Mouse (Mus musculus) retina, postnatal 1 day (tissue): ENCODE data around the gene Morn3.
A peak's percentile ranks its signal among the peaks of the same experiment; 100 is the strongest.

ENCODE experiments used
- DNase-seq: peaks from one replicate; pipeline ENCODE4 v3.0.0-alpha.2; 2012

Gene Morn3

DNA sequence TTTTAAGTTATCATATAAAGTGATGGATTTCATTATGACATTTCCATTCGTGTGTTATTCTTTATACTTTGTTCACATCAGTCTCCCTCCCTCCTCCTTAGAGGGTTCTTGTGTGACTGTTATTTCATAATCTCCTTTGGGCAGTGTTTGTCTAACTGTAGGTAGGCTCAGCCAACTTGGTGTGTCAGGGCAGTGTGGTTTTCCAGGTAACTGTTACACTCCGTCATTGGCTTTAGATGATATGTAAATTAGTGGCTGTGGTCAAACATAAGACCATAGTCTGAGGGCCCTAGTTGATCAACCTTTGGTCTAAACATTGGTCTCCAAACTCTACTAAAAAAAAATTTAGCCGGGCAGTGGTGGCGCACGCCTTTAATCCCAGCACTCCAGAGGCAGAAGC, 26.4 kb downstream of the Morn3 start:
- DNase-seq: no peak

DNA sequence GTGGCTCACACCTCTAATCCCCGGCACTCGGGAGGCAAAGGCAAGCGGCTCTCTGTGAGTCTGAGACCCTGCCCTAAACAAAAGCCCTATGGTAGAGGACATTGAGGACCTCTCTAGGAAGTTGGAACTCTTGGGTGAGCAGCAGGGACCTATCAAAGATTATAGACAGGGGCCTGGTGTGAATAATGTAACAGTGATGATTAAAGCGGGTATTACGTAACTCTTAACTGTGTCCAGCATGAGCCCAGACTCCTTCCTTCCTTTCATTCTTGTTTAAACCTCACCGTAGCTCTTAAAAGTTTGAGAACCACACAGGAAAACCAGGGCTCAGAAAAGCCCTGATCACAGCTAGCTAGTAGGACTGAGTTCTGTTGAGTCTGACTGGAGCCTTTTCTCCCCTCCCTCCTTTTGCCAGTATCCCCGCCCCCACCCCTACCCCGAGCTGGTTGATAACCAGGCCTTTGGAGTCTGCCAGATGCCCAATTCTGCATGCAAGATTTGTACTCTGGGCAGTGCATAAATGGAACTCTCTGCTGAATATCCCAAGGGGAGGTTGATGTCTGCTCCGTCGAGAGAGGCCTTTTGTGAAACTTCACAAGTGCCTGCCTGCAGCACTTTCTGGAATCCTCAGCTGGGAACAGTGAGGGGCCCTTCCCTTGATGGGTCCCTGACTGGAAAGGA, 27.3 kb downstream of the Morn3 start:
- DNase-seq: no peak

DNA sequence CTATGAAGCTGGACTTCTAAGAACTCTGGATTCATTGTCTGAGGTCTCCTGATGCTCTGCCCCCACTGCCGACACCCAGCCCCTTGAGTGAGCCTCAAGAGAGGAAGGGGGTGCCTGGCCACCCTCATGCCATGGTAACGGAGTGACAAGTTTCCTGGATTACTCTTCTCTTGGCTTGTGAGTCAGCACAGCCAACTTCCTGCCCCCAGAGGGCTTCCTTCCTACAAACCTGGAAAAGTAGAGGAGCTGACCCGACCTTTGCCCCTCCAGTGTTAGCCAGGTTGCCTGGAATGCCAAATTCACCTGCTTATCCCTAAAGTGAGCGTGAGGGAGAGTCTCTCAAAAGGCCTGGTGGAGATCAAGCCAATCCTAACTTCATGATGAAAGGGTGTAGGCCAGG, 29.3 kb downstream of the Morn3 start:
- DNase-seq: no peak

DNA sequence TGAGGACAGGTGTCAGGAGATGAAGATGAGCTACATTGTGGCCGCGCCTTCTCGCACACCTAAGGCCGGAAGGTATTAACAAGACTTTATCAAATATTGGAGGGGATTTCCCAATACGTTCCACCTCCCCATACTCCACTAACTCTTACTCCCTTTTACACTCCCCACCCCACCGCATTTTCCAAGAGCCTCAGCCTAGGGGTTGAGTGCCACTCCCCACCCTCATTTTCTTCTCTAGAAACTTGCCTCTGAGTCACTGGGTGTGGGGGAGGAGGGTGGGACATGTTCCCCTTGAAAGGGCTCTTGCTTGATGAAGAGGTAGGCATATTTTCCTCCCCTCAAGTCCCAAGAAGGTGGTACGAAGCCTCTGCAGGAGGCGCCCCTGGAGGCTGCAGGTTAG, 30.9 kb downstream of the Morn3 start:
- no peak for DNase-seq

DNA sequence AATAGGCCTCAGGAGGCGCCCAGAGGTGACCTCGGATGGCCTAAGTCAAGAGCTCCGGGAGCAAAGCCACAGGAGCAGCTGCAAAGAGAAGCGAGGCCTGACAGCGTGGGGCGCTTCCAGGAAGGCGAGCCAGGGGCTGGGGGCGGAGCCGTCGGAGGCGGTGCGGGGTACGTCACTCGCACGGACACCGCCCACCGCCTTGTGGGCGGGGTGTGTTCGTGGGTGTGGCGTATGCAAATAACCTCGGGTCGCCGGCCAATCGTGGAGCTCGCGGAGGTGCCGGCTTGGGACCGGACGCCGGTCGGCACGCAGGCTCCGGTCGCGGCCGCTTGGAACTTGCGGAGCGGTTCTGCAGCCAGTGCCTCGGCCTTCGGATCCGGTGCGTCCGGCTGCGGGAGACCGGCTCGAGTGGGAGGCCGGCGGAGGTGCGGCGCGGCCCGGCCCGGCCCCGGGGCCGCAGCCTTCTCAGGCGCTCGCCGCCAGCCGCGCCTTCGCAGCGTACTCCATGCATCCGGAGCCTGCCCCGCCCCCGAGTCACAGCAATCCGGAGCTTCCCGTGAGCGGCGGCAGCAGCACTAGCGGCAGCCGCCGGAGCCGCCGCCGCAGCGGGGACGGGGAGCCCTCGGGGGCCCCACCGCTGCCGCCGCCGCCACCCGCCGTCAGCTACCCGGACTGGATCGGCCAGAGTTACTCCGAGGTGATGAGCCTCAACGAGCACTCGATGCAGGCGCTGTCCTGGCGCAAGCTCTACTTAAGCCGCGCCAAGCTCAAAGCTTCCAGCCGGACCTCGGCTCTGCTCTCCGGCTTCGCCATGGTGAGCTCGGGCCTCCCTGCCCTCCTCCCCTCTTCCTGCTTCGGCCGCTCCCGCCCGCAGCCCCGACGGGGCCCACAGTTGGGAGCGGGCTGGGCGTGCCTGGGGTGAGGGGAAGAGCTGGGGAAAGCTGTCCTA, 31.8 kb downstream of the Morn3 start, which contains the start of gene Orai1:
TSS of gene Orai1 (plus strand) at position 322 of the 949 bp plus-strand sequence.
- peak; percentile 98 for DNase-seq

GRCm38 (mm10) chr5:123013599-123014315, 33.1 kb downstream of the Morn3 start:
- peak; percentile 88 for DNase-seq

DNA sequence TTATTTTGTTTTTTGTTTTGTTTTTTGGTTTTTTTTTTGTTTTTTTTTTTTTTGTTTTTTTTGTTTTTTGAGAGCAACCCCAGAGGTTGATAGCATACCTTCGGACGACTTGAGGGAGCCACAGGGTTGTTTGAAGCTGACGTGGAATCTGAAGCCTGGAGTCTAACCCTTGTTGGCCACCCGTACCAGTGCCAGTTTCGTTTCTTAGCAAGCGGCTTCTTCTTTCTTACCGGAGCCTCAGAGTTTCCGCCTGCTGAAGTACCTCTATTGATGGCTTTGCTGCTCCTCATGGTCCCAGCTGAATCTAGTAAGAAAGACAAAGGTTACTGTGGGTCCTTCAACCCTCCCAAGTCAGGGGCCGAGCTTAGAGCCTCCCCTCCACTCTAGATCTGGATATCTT, 35.1 kb downstream of the Morn3 start:
- DNase-seq: no peak

DNA sequence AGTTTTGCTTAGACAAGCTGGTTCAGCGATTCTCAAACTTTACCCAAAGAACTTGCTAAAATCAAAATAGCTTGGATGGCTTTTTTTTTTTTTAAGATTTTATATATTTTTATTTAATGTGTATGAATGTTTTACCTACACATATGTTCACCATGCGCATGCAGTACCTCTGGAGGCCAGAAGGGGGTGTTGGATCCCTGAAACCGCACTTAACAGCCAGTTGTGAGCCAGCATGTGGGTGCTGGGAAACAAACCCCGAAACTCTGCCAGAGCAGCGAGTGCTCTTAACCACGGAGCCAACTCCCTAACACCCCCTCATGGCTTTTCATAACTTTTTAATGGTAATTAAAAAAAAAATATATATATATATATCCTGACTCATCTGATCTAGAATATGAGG, 36.0 kb downstream of the Morn3 start:
- no peak for DNase-seq

- DNase-seq: no peak
These were observed 36.9 kb downstream of the Morn3 start for GRCm38 (mm10) chr5:123009873-123010272.

- no peak for DNase-seq
These were observed 37.8 kb downstream of the Morn3 start for GRCm38 (mm10) chr5:123008877-123009493.

GRCm38 (mm10) chr5:123005716-123006592, 40.9 kb downstream of the Morn3 start:
- no peak for DNase-seq

GRCm38 (mm10) chr5:123000901-123001300, 45.9 kb downstream of the Morn3 start:
- DNase-seq: no peak

DNA sequence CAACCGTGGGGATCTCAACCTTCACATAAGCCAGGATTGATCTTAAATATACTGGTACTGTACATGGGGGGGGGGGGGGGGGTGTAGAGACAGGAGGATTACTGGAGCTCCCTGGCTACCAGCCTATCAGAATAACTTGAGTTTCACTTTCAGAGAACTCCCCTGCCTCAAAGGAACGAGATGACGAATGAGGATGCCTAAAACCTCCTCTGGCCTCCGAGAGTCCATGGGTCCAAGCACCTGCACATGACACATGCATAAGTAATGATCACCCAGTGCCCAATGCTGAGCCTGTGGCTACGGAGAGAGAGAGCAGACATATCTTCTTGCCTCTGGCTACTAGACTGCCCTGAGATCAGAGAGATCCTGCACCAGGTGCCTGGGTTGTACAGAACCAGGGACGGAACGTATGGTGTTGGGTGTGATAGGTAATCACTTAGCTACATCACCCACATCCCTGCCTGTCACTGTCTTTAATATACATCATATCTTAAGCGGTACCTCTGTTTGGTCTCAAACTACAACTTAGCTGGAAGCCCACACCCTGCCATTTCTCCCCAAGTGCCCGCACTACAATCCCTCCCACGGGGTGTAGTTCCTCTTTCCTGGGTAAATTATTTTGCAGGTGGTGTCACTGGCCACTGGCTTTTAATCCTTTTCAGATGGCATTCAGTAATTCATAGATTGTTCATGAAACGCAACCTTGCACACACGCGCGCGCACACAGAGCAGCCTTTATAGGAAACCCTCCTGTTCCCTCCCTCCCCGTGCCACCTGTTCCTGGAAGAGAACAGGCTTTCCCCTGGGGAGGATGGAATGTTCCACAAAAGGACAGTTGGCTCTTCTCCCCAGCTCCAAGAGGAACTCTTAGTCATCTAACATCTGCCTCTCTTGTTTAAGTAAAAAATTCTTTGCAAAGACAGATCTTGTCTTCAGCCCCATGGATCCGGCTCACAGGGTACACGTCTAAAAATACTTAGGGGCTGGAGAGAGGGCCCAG, 49.3 kb downstream of the Morn3 start:
- DNase-seq: no peak

GRCm38 (mm10) chr5:122994910-122995309, 51.9 kb downstream of the Morn3 start:
- no peak for DNase-seq

DNA sequence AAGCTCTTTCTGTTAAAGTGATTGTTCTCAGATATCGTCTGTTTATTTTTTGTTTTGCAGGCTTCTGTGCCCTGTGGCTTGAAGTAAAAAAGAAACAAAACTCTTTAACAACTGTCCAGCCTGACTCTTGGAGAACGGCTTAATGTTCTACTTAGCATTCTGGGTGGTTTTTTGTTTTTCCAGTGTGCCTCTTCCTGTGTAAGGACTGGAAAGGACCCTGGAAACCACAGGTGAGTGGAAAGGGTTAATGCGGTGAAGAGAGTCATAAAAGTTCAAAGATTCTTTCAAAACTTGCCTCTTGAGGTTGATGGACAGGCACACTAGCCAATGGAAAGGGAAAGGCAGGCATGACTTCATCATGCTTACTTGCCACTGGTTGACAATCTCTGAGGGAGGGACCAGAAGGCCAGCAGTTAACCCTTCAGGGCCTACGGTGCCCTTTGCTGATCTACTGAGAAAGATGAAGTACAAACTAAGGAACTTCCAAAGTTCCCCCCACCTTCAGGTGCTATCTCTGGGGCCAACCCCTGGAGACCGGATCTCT, 52.4 kb downstream of the Morn3 start:
- peak; percentile 98 for DNase-seq

- DNase-seq: no peak
These were observed 53.0 kb downstream of the Morn3 start for GRCm38 (mm10) chr5:122993811-122994210.

GRCm38 (mm10) chr5:122991350-122992004, 55.3 kb downstream of the Morn3 start:
- DNase-seq: peak; percentile 27

DNA sequence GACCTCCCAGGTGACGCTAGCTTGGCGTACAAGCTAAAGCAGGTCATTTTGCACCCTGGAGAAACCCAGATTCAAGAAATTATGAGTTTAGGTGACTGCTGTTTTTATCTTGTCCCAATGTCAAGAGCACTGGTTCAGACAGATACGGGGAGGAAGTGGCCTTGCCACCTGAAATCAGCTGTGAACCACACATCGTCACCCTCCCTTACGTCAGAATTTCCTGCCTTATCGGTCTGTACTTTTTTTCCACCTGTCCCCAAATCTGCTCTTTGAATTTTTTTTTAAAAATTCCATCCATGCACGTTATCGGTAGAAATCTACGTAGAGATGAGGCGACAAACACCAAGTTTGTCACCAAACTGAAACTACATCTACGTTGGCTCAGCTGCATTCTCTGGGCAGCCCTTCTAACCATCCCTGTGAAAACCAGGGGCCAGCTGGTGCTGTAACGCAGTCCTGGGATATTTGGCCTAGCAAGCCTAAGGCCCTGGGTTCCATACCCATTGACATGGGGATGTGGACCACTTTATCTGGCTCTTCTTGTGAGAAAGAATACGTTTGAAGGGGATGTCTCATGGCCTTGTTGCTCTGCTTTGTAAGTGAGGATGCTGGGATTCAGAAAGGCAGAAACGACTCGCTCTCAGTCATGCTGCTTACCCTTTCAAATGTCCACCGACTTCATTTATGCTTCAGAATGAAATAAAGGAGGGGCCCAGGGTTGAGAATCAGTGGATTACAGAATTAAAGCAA, 56.2 kb downstream of the Morn3 start:
- peak; percentile 12 for DNase-seq
